Mouse (Mus musculus) neural tube, embryonic 13.5 days (tissue): ENCODE measurements around the gene Thada. TPM values are rescaled to one million over a fixed set of nuclear protein-coding genes. Genes with fewer than 3 reads are reported as not detected.
"Not testable (repeated sequence)": the region's sequence is repeated elsewhere in the genome, so short reads cannot be mapped to it uniquely, and the experiment has no call there.

Source experiments
- ATAC-seq: fragments of 200-750 bp; cut with Nextera tagmentation; 2 replicates; pipeline ENCODE4 v1.8.0; 2017; ENCODE audit warnings: low read depth, mild to moderate bottlenecking, moderate TSS enrichment, moderate library complexity
- H3K27ac ChIP-seq: fragments of 300-500 bp; sonication (generic); replicated peaks from 2 replicates; pipeline ENCODE4 v1.5.1; 2015; ENCODE audit warnings: moderate library complexity, mild to moderate bottlenecking, inconsistent platforms
- H3K27me3 ChIP-seq: fragments of 300-500 bp; sonication (generic); 2 replicates; pipeline ENCODE4 v1.6.1; 2015; ENCODE audit warnings: mild to moderate bottlenecking, inconsistent platforms
- H3K36me3 ChIP-seq: fragments of 300-500 bp; sonication (generic); 2 replicates; pipeline ENCODE4 v1.6.1; 2015; ENCODE audit warnings: mild to moderate bottlenecking, inconsistent platforms
- H3K4me1 ChIP-seq: fragments of 300-500 bp; sonication (generic); replicated peaks from 2 replicates; pipeline ENCODE4 v1.6.1; 2015; ENCODE audit warnings: inconsistent platforms
- H3K4me2 ChIP-seq: fragments of 300-500 bp; sonication (generic); 2 replicates; pipeline ENCODE4 v1.6.1; 2015; ENCODE audit warnings: inconsistent platforms, mild to moderate bottlenecking, moderate library complexity
- H3K4me3 ChIP-seq: fragments of 300-500 bp; sonication (generic); 2 replicates; pipeline ENCODE4 v1.5.1; 2015; ENCODE audit warnings: mild to moderate bottlenecking, inconsistent platforms
- H3K9ac ChIP-seq: fragments of 300-500 bp; sonication (generic); 2 replicates; pipeline ENCODE4 v1.6.1; 2015; ENCODE audit warnings: moderate library complexity, mild to moderate bottlenecking, inconsistent platforms
- H3K9me3 ChIP-seq: fragments of 300-500 bp; sonication (generic); 2 replicates; pipeline ENCODE4 v1.6.1; 2016; ENCODE audit warnings: inconsistent platforms
- WGBS: fragments of 180-500 bp; shearing (Covaris S2); methylation state at CpG from one replicate; pipeline ENCODE4 v1.1.7; 2015; 5-methylcytosine and 5-hydroxymethylcytosine counted together
- polyA plus RNA-seq: library from polyadenylated mRNA; unstranded; fragments of >200 nt; fragmentation: Nextera tagmentation; extraction: Ambion mirVana; gene quantifications from 2 replicates; pipeline ENCODE4 v1.2.1, GENCODE M21; 2015

The Thada gene
- polyA plus RNA-seq, 1 experiment from 2014 or later: 7.6 TPM

DNA sequence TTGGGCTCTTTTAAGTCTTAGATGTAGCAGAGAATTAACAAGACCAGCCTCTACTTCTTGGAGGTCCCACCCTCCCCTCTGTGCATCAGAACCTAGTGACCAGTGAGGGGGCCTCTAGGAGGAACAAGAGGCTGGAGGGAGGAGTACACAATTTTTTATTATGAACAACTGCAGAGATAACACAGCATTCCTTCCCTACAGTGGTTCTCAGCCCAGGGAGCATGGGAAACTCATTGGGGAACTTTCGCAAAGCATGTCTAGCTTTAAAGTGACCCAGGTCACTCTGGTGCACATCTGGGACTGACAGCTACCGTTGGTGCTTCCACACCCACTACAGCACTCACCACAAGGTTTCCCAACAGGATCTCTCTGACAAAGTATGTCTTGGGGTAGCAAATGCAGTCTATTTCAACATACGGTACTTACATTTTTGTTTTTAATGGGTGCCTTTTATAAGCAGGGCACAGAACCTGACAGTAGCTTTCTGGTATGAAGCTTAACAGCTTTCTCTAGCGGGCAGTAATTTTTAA lies 230.5 kb downstream of the Thada start:
- no peak for ATAC-seq
- Histone ChIP-seq H3K9ac (no peak overlapping the region), H3K4me3 (no peak overlapping the region), H3K4me1 (no peaks in the 10 kb centered on the region), H3K27me3 (no peaks in the 10 kb centered on the region), H3K9me3 (no peaks in the 10 kb centered on the region), H3K36me3 (peaks cover 4% of the 10 kb centered on the region), H3K27ac (no peak overlapping the region), H3K4me2 (no peak overlapping the region)
- WGBS: 83% methylated on average over 4 of the region's 4 CpGs

DNA sequence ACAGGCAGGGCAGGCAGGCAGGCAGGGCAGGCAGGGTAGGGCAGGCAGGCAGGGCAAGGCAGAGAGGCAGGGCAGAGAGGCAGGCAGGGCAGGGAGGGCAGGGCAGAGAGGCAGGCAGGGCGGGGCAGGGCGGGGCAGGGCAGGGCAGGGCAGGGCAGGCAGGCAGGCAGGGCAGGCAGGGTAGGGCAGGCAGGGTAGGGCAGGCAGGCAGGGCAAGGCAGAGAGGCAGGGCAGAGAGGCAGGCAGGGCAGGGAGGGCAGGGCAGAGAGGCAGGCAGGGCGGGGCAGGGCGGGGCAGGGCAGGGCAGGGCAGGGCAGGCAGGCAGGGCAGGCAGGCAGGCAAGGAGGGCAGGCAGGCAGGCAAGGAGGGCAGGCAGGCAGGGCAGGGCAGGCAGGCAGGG lies 231.2 kb downstream of the Thada start:
- ATAC-seq: not testable (repeated sequence)

DNA sequence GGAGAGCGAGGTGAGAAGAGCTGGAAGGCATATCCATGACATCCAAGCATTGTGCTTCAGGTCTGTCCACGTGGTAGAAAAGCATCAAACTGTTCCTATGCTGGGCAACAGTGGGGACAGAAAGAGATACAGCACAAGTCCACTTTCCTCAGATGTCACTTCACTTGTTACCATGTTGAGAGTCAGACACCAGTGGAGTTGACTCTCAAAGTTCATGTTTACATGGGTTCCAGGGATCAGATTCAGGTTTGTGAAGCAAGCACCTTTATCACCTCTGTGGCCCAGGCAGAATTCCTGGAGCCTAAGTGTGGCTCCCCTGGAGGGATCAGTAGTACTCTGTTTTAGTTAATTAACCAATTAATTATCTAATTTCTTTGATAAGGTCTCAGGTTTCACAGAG lies 232.2 kb downstream of the Thada start:
- Histone ChIP-seq H3K9ac (no peak overlapping the region), H3K27me3 (no peaks in the 10 kb centered on the region), H3K36me3 (peaks cover 17% of the 10 kb centered on the region), H3K9me3 (no peaks in the 10 kb centered on the region), H3K4me1 (no peaks in the 10 kb centered on the region), H3K4me3 (no peak overlapping the region), H3K4me2 (no peak overlapping the region), H3K27ac (no peak overlapping the region)
- no peak for ATAC-seq
- WGBS: 91% methylated on average over 2 of the region's 2 CpGs

More for the DNA sequence above, 231.2 kb downstream of the Thada start:
- not testable (repeated sequence) for H3K9me3 ChIP-seq, H3K9ac ChIP-seq, H3K4me2 ChIP-seq, H3K36me3 ChIP-seq, H3K27ac ChIP-seq, H3K27me3 ChIP-seq, H3K4me3 ChIP-seq, H3K4me1 ChIP-seq
- 100% methylated on average over 1 of the region's 4 CpGs for WGBS

DNA sequence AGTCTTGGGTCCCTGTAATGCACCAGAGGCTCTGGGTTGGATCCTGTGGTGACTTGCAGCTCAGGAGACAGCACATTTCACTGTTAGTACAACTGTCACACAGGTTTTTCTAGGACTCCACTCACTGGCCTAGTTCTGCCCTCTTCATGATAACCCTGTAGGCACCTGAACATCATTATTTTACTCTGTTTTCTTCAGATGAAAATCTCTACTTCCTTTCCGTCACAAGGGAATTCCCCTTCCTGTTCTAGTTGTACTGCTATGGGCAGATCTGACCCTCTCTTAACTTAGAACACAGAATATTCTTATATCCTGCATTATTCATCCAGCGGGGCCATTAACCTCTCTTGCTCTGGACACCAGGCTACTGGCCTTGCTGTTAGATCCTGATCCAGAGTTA lies 234.6 kb downstream of the Thada start:
- Histone ChIP-seq H3K4me2 (no peak overlapping the region), H3K27me3 (no peaks in the 10 kb centered on the region), H3K4me3 (no peak overlapping the region), H3K27ac (no peak overlapping the region), H3K9me3 (no peaks in the 10 kb centered on the region), H3K4me1 (no peaks in the 10 kb centered on the region), H3K36me3 (peaks cover 29% of the 10 kb centered on the region), H3K9ac (no peak overlapping the region)
- 87% methylated on average over 2 of the region's 2 CpGs for WGBS
- no peak for ATAC-seq

DNA sequence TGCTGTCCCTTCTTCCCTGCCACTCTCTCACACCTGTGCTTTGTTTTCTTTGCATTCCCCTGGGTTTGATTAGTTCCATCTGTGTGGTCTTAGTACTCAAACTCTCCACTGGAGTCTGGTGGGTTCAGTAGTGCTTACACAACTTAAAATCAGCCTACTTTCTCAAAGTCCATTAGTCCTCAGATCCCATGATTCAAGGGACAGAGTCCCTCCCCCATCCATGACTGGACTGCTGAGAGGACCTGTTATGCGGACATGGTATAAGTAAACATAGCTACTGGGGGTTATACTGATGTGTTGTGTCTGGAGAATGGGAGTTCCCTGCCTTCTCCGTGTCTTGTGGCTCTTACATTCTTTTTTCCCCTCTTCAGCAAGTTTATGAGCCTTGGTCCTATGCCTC lies 237.8 kb downstream of the Thada start:
- 90% methylated on average over 2 of the region's 2 CpGs for WGBS
- no peaks in the 10 kb centered on the region for H3K27me3 ChIP-seq
- peaks cover 46% of the 10 kb centered on the region for H3K36me3 ChIP-seq
- H3K4me3 ChIP-seq: no peak overlapping the region
- no peak overlapping the region for H3K27ac ChIP-seq
- no peak for ATAC-seq
- no peaks in the 10 kb centered on the region for H3K9me3 ChIP-seq
- no peaks in the 10 kb centered on the region for H3K4me1 ChIP-seq
- no peak overlapping the region for H3K9ac ChIP-seq
- no peak overlapping the region for H3K4me2 ChIP-seq

DNA sequence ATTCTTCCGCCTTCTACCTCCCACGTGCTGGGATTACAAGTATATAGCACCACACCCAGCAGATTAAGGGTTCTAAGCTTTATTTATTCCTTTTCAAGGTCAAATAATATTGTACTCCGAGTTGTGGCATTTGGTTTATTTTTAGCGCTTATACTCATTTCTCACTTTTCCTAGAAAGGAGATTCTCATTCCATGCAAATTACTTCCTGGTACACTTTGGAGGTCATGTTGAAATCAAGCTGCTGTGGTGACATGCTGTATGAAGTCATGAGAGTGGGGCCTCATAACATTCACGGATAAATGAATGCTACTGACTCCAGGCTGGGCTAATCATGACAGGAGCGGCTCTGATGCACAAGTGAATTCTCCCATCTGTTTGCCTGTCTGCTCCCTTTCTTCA lies 239.3 kb downstream of the Thada start:
- ATAC-seq: no peak
- Histone ChIP-seq H3K27me3 (no peaks in the 10 kb centered on the region), H3K4me1 (no peaks in the 10 kb centered on the region), H3K4me2 (no peak overlapping the region), H3K4me3 (no peak overlapping the region), H3K27ac (no peak overlapping the region), H3K36me3 (peaks cover 55% of the 10 kb centered on the region), H3K9me3 (no peaks in the 10 kb centered on the region), H3K9ac (no peak overlapping the region)
- whole genome bisulfite sequencing: 87% methylated on average over 6 of the region's 6 CpGs

DNA sequence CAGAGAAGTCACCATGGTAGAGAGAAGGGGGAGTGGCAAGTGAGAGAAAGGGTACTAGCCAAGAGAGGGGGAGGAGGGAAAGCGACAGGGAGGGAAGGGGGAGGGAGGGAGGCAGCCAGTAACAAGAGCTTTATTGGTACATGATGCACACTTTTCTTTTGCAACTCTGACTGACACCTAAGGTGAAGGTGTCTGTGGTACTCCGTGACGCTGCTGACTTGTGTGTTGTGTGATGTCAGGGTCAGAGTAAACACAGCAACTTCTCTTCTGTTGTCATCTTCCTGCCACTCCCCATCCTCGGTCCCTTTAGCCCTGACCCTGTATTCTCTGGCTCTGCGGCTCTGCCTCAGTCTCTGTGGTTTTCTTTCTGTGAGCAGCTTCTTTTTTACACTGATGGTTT lies 239.8 kb downstream of the Thada start:
- Histone ChIP-seq H3K4me3 (no peak overlapping the region), H3K27me3 (no peaks in the 10 kb centered on the region), H3K27ac (no peak overlapping the region), H3K9me3 (no peaks in the 10 kb centered on the region), H3K4me1 (no peaks in the 10 kb centered on the region), H3K4me2 (no peak overlapping the region), H3K36me3 (peaks cover 59% of the 10 kb centered on the region), H3K9ac (no peak overlapping the region)
- no peak for ATAC-seq
- 65% methylated on average over 5 of the region's 5 CpGs for whole genome bisulfite sequencing

DNA sequence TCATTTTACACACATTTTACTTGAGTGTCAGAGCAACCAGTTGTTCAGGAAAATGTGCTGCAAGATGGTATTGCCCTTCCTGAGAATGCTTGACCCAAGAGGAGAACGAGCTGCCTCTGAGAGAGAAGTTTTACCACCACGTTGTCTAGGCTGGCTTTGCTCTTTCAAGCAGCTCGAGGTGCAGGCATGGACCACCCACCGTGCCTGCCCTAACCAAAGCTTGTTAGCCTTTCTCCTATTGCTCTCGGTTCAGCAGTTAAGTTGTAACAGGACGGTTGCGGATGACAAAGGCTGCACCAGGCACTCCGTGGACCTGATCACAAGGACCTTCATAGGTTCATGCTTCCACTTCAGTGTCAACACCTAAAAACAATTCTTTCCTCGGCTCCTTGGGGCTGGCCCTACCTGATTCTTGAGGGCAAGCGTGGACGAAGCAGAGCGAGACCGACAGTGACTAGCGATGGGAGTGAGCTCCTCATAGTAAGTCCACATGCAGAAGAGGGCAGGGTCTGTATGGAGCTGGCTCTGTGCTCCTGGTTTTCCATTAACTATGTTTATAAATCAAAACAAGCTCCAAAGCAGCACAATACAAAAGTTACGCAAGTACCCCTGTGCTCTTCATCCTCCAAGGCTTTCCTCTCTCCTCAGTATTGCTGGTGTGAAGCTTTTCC lies 241.7 kb downstream of the Thada start:
- Histone ChIP-seq H3K4me2 (no peak overlapping the region), H3K9ac (no peak overlapping the region), H3K36me3 (peaks cover 62% of the 10 kb centered on the region), H3K27ac (no peak overlapping the region), H3K4me3 (no peak overlapping the region), H3K4me1 (no peaks in the 10 kb centered on the region), H3K27me3 (no peaks in the 10 kb centered on the region), H3K9me3 (no peaks in the 10 kb centered on the region)
- WGBS: 54% methylated on average over 15 of the region's 15 CpGs
- ATAC-seq: no peak

DNA sequence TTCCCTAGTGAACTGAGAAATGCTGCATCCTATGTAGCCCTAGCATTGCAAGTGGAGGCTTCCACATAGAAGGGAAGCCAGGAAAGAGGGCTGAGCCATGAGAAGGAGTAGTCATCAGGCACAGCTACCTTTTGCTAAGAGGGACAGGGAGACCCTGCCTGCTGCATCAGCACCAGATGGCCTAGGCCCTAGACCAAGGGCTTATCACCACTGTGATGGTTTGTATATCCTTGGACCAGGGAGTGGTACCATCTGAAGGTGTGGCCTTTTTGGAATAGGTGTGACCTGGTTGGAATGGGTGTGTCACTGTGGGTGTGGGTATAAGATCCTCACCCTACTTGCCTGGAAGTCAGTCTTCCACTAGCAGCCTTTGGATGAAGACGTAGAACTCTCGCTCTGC lies 247.2 kb downstream of the Thada start:
- ATAC-seq, H3K27ac ChIP-seq, H3K4me2 ChIP-seq, H3K9ac ChIP-seq, H3K27me3 ChIP-seq, H3K4me1 ChIP-seq, H3K4me3 ChIP-seq, H3K9me3 ChIP-seq: not testable (repeated sequence)
- H3K36me3 ChIP-seq: peaks cover 32% of the 10 kb centered on the region
- WGBS: 97% methylated on average over 2 of the region's 2 CpGs

DNA sequence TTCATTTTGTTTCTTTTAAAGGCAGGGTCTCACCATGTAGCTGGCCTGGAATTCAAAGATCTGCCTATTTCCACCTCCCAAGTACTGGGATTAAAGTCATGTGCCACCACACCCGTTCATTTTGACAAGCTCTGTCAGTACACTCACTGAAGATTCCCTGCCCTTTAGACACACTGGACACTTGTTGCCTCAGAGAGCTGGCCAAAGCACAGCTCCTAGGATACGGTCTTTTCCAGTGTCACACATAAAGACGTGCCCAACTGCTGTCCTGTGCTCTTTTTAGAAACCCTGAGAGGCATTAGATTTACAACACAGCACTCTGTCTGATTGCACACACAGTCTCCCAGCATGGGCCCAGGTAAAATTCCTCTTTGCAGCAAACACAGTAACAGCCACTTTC lies 248.3 kb downstream of the Thada start:
- Histone ChIP-seq H3K4me1 (no peaks in the 10 kb centered on the region), H3K4me2 (no peak overlapping the region), H3K4me3 (no peak overlapping the region), H3K36me3 (peaks cover 29% of the 10 kb centered on the region), H3K9ac (no peak overlapping the region), H3K27ac (no peak overlapping the region), H3K27me3 (no peaks in the 10 kb centered on the region), H3K9me3 (no peaks in the 10 kb centered on the region)
- ATAC-seq: no peak
- WGBS: 54% methylated on average over 3 of the region's 3 CpGs

DNA sequence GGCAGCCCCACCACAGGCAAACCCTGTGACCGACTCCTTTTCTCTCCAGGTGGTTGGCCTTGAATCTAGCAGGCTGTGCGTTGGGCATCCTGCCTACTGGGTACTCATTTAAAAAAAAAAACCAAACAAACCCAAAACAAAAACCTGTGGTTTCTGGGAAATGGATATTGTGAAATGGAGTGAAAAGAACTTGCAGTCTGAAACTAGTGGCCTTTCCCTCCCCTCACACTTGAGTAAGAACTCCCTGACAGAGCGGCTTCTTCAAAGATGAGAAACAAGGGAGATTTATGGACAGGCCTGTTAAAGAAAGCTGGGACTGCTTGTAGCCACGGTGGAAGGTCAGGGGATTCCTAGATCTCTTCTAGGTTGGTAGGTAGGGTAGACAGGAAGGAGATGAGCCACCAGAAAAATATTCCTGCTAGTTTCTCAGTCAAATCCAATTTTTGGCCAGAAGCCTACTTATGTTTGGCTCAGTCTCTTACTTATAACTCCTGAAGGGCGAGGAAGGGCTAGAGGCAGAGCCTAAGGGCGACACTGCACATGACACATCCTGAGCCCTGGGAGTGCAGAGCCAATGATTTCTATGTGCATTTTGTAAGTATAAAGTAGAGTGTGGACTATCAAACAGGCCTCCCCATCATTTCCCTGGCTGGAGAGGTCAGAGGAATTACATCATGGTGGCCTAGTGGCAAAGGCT lies 250.6 kb downstream of the Thada start:
- Histone ChIP-seq H3K27ac (no peak overlapping the region), H3K9ac (no peak overlapping the region), H3K27me3 (no peaks in the 10 kb centered on the region), H3K36me3 (peaks cover 21% of the 10 kb centered on the region), H3K4me2 (no peak overlapping the region), H3K9me3 (no peaks in the 10 kb centered on the region), H3K4me1 (no peaks in the 10 kb centered on the region), H3K4me3 (no peak overlapping the region)
- ATAC-seq: no peak
- WGBS: 59% methylated on average over 6 of the region's 6 CpGs

DNA sequence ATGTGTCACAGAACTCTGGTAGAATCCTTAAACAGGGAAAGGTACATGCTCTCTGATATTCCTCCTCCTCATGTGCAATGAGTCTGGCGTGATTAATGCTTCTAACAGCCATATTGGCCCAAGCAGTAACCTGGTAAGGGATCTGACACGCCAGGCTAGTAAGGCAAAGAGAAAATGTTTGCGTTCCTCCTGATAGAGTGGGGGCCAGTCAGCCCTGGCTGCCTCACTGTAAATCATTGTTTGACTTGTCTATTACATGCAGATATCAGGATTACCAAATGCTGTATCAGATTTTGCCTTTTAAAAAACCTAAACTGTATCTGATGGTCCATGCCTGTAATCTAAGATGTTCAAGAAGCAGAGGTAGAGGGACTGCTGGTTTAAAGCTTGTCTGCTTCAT lies 252.5 kb downstream of the Thada start:
- Histone ChIP-seq H3K27ac (no peak overlapping the region), H3K4me2 (no peak overlapping the region), H3K9me3 (no peaks in the 10 kb centered on the region), H3K36me3 (peaks cover 9% of the 10 kb centered on the region), H3K4me1 (no peaks in the 10 kb centered on the region), H3K9ac (no peak overlapping the region), H3K4me3 (no peak overlapping the region), H3K27me3 (no peaks in the 10 kb centered on the region)
- ATAC-seq: no peak
- whole genome bisulfite sequencing: 87% methylated on average over 3 of the region's 3 CpGs

DNA sequence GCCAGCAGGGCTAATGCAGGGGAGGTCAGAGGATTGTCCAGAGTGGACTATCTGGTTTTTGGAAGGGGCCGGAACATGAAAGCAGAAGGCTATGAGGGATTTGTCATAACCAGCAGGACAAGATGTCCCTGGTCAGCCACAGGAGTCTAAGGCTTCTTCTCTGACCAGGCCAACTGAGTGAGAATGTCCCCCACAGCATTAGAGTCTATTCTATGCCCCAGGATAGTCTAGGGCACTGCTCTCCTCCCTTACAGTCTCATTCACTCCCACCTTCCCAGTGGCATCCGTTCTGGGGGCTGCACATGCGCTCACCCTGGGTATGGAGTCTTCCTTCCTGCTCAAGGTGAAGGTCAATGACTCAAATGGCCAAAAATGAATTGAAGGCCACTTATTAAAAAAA lies 258.4 kb downstream of the Thada start:
- ATAC-seq: no peak
- Histone ChIP-seq H3K9ac (no peak overlapping the region), H3K27ac (no peak overlapping the region), H3K4me1 (peaks cover 15% of the 10 kb centered on the region), H3K4me2 (no peak overlapping the region), H3K27me3 (no peaks in the 10 kb centered on the region), H3K36me3 (peaks cover 22% of the 10 kb centered on the region), H3K9me3 (no peaks in the 10 kb centered on the region), H3K4me3 (no peak overlapping the region)
- 97% methylated on average over 3 of the region's 3 CpGs for WGBS
